Mouse (Mus musculus) limb, embryonic 12.5 days (tissue): ENCODE results near the gene Ctnna3. TPM values are rescaled to one million over a fixed set of nuclear protein-coding genes. Genes with fewer than 3 reads are reported as not detected.

ENCODE experiments used
- ATAC-seq: fragments of 200-750 bp; cut with Nextera tagmentation; 2 replicates; pipeline ENCODE4 v1.8.0; 2017; ENCODE audit warnings: low read depth, moderate TSS enrichment; ENCODE audit not compliant: insufficient number of reproducible peaks, insufficient read depth, low FRiP score, low TSS enrichment
- H3K27ac ChIP-seq: fragments of 300-500 bp; sonication (generic); 2 replicates; pipeline ENCODE4 v1.5.1; 2016; ENCODE audit warnings: mild to moderate bottlenecking, moderate library complexity
- H3K27me3 ChIP-seq: fragments of 300-500 bp; sonication (generic); 2 replicates; pipeline ENCODE4 v1.6.1; 2016; ENCODE audit warnings: mild to moderate bottlenecking, moderate library complexity
- H3K36me3 ChIP-seq: fragments of 300-500 bp; sonication (generic); 2 replicates; pipeline ENCODE4 v1.6.1; 2016; ENCODE audit warnings: mild to moderate bottlenecking, moderate library complexity
- H3K4me1 ChIP-seq: fragments of 300-500 bp; sonication (generic); replicated peaks from 2 replicates; pipeline ENCODE4 v1.6.1; 2016
- H3K4me2 ChIP-seq: fragments of 300-500 bp; sonication (generic); 2 replicates; pipeline ENCODE4 v1.6.1; 2016; ENCODE audit warnings: mild to moderate bottlenecking, moderate library complexity
- H3K4me3 ChIP-seq: fragments of 300-500 bp; sonication (generic); replicated peaks from 2 replicates; pipeline ENCODE4 v1.5.1; 2016; ENCODE audit warnings: mild to moderate bottlenecking
- H3K9ac ChIP-seq: fragments of 300-500 bp; sonication (generic); replicated peaks from 2 replicates; pipeline ENCODE4 v1.6.1; 2016; ENCODE audit warnings: mild to moderate bottlenecking, moderate library complexity
- H3K9me3 ChIP-seq: fragments of 300-500 bp; sonication (generic); 2 replicates; pipeline ENCODE4 v1.6.1; 2016; ENCODE audit warnings: mild to moderate bottlenecking, moderate library complexity
- WGBS: fragments of 180-500 bp; shearing (Covaris S2); methylation state at CpG from one replicate; pipeline ENCODE4 v1.1.7; 2016; 5-methylcytosine and 5-hydroxymethylcytosine counted together
- polyA plus RNA-seq: library from polyadenylated mRNA; unstranded; fragments of >200 nt; fragmentation: Nextera tagmentation; extraction: Ambion mirVana; gene quantifications from 2 replicates; pipeline ENCODE4 v1.2.1, GENCODE M21; 2016

The Ctnna3 gene
- polyA plus RNA-seq, 1 experiment from 2014 or later, result 0.24 TPM

- H3K4me1 ChIP-seq, result peaks cover 13% of the 10 kb centered on the region; the same call in 1 of the 2 replicates
- no peak overlapping the region for H3K4me3 ChIP-seq
- WGBS, result 70% methylated on average over 8 of the region's 8 CpGs
- H3K36me3 ChIP-seq, result no peaks in the 10 kb centered on the region
- H3K27me3 ChIP-seq, result peaks cover 6% of the 10 kb centered on the region; the same call in 1 of the 2 replicates
- H3K9ac ChIP-seq, result no peak overlapping the region
- no peaks in the 10 kb centered on the region for H3K9me3 ChIP-seq
- no peak for ATAC-seq
- H3K4me2 ChIP-seq, result no peak overlapping the region
- H3K27ac ChIP-seq, result no peak overlapping the region
Measured at GRCm38 (mm10) chr10:63455110-63455878, 25.4 kb downstream of the Ctnna3 start.

GRCm38 (mm10) chr10:63457292-63458128, 27.6 kb downstream of the Ctnna3 start:
- peaks cover 13% of the 10 kb centered on the region; the same call in 1 of the 2 replicates for H3K4me1 ChIP-seq
- no peak overlapping the region for H3K4me3 ChIP-seq
- no peak overlapping the region for H3K9ac ChIP-seq
- no peak overlapping the region for H3K4me2 ChIP-seq
- H3K36me3 ChIP-seq, result no peaks in the 10 kb centered on the region
- 67% methylated on average over 17 of the region's 17 CpGs for WGBS
- peaks cover 6% of the 10 kb centered on the region; the same call in 1 of the 2 replicates for H3K27me3 ChIP-seq
- H3K27ac ChIP-seq, result no peak overlapping the region
- H3K9me3 ChIP-seq, result no peaks in the 10 kb centered on the region
- no peak for ATAC-seq

- 69% methylated on average over 5 of the region's 5 CpGs for WGBS
- peaks cover 6% of the 10 kb centered on the region; the same call in 1 of the 2 replicates for H3K27me3 ChIP-seq
- peaks cover 10% of the 10 kb centered on the region; the same call in 1 of the 2 replicates for H3K4me1 ChIP-seq
- no peak overlapping the region for H3K27ac ChIP-seq
- no peak for ATAC-seq
- no peak overlapping the region for H3K9ac ChIP-seq
- no peak overlapping the region for H3K4me3 ChIP-seq
- no peaks in the 10 kb centered on the region for H3K9me3 ChIP-seq
- no peaks in the 10 kb centered on the region for H3K36me3 ChIP-seq
- H3K4me2 ChIP-seq, result no peak overlapping the region
Measured at GRCm38 (mm10) chr10:63460935-63461334, 31.0 kb downstream of the Ctnna3 start.

GRCm38 (mm10) chr10:63472473-63472872, 42.6 kb downstream of the Ctnna3 start:
- WGBS, result 66% methylated on average over 6 of the region's 6 CpGs
- Histone ChIP-seq H3K9me3 (no peaks in the 10 kb centered on the region), H3K9ac (no peak overlapping the region), H3K36me3 (no peaks in the 10 kb centered on the region), H3K4me1 (no peaks in the 10 kb centered on the region), H3K4me3 (no peak overlapping the region), H3K27me3 (no peaks in the 10 kb centered on the region), H3K4me2 (no peak overlapping the region), H3K27ac (no peak overlapping the region)
- no peak for ATAC-seq

GRCm38 (mm10) chr10:63476167-63476647, 46.3 kb downstream of the Ctnna3 start:
- no peak overlapping the region for H3K4me2 ChIP-seq
- H3K9ac ChIP-seq, result no peak overlapping the region
- no peaks in the 10 kb centered on the region for H3K27me3 ChIP-seq
- WGBS, result 73% methylated on average over 10 of the region's 10 CpGs
- H3K9me3 ChIP-seq, result no peaks in the 10 kb centered on the region
- no peaks in the 10 kb centered on the region for H3K4me1 ChIP-seq
- no peak overlapping the region for H3K4me3 ChIP-seq
- H3K36me3 ChIP-seq, result no peaks in the 10 kb centered on the region
- H3K27ac ChIP-seq, result no peak overlapping the region
- no peak for ATAC-seq

- Histone ChIP-seq H3K4me2 (no peak overlapping the region), H3K27me3 (no peaks in the 10 kb centered on the region), H3K4me3 (no peak overlapping the region), H3K4me1 (no peaks in the 10 kb centered on the region), H3K36me3 (no peaks in the 10 kb centered on the region), H3K27ac (no peak overlapping the region), H3K9ac (no peak overlapping the region), H3K9me3 (no peaks in the 10 kb centered on the region)
- WGBS, result 46% methylated on average over 2 of the region's 2 CpGs
- no peak for ATAC-seq
Measured at GRCm38 (mm10) chr10:63478946-63479345, 49.0 kb downstream of the Ctnna3 start.

GRCm38 (mm10) chr10:63480066-63480465, 50.2 kb downstream of the Ctnna3 start:
- no peak overlapping the region for H3K4me3 ChIP-seq
- H3K36me3 ChIP-seq, result no peaks in the 10 kb centered on the region
- ATAC-seq, result no peak
- H3K27ac ChIP-seq, result no peak overlapping the region
- H3K9me3 ChIP-seq, result no peaks in the 10 kb centered on the region
- no peaks in the 10 kb centered on the region for H3K4me1 ChIP-seq
- no peak overlapping the region for H3K4me2 ChIP-seq
- no peaks in the 10 kb centered on the region for H3K27me3 ChIP-seq
- no peak overlapping the region for H3K9ac ChIP-seq
- 74% methylated on average over 5 of the region's 5 CpGs for WGBS

- Histone ChIP-seq H3K4me2 (no peak overlapping the region), H3K9ac (no peak overlapping the region), H3K4me3 (no peak overlapping the region), H3K4me1 (no peaks in the 10 kb centered on the region), H3K27ac (no peak overlapping the region), H3K27me3 (no peaks in the 10 kb centered on the region), H3K36me3 (no peaks in the 10 kb centered on the region), H3K9me3 (no peaks in the 10 kb centered on the region)
- 90% methylated on average over 7 of the region's 7 CpGs for WGBS
- ATAC-seq, result no peak
Measured at GRCm38 (mm10) chr10:63488346-63488745, 58.4 kb downstream of the Ctnna3 start.

GRCm38 (mm10) chr10:63523956-63524355, 94.1 kb downstream of the Ctnna3 start:
- no peak for ATAC-seq
- H3K9ac ChIP-seq, result no peak overlapping the region
- H3K27ac ChIP-seq, result no peak overlapping the region
- WGBS, result 70% methylated on average over 3 of the region's 3 CpGs
- H3K4me2 ChIP-seq, result no peak overlapping the region
- no peak overlapping the region for H3K4me3 ChIP-seq
- H3K9me3 ChIP-seq, result no peaks in the 10 kb centered on the region
- no peaks in the 10 kb centered on the region for H3K4me1 ChIP-seq
- no peaks in the 10 kb centered on the region for H3K27me3 ChIP-seq
- H3K36me3 ChIP-seq, result no peaks in the 10 kb centered on the region

- 46% methylated on average over 4 of the region's 4 CpGs for WGBS
- no peak overlapping the region for H3K9ac ChIP-seq
- H3K36me3 ChIP-seq, result no peaks in the 10 kb centered on the region
- H3K27ac ChIP-seq, result no peak overlapping the region
- no peak overlapping the region for H3K4me2 ChIP-seq
- no peak overlapping the region for H3K4me3 ChIP-seq
- no peaks in the 10 kb centered on the region for H3K4me1 ChIP-seq
- no peaks in the 10 kb centered on the region for H3K27me3 ChIP-seq
- H3K9me3 ChIP-seq, result no peaks in the 10 kb centered on the region
- ATAC-seq, result no peak
Measured at GRCm38 (mm10) chr10:63526027-63526426, 96.1 kb downstream of the Ctnna3 start.

GRCm38 (mm10) chr10:63532381-63532780, 102.5 kb downstream of the Ctnna3 start:
- no peaks in the 10 kb centered on the region for H3K9me3 ChIP-seq
- H3K36me3 ChIP-seq, result no peaks in the 10 kb centered on the region
- 79% methylated on average over 8 of the region's 8 CpGs for WGBS
- H3K27ac ChIP-seq, result no peak overlapping the region
- ATAC-seq, result no peak
- no peak overlapping the region for H3K9ac ChIP-seq
- no peaks in the 10 kb centered on the region for H3K27me3 ChIP-seq
- no peaks in the 10 kb centered on the region for H3K4me1 ChIP-seq
- H3K4me3 ChIP-seq, result no peak overlapping the region
- H3K4me2 ChIP-seq, result no peak overlapping the region
